Mouse (Mus musculus) heart, embryonic 11.5 days (tissue): ENCODE results near the gene Farp1. TPM values are rescaled to one million over a fixed set of nuclear protein-coding genes. Genes with fewer than 3 reads are reported as not detected.

Experiments
- polyA plus RNA-seq: library from polyadenylated mRNA; unstranded; fragments of >200 nt; fragmentation: Nextera tagmentation; extraction: Ambion mirVana; gene quantifications from 2 replicates; pipeline ENCODE4 v1.2.1, GENCODE M21; 2014

Farp1 gene
- polyA plus RNA-seq, 1 experiment from 2014 or later: 28.1 TPM

Other genes with a start within 250 kb of the Farp1 start
- gene Ipo5, start 124.0 kb upstream of the Farp1 start, polyA plus RNA-seq: 105 and 116 TPM in 2 replicates